Mouse (Mus musculus) MEL (cell line): ENCODE data around the gene Eef1a2. TPM values are rescaled to one million over a fixed set of nuclear protein-coding genes. Genes with fewer than 3 reads are reported as not detected.

Source experiments
- DNase-seq: peaks from one replicate; pipeline ENCODE4 v3.0.0; 2011; ENCODE audit warnings: low read depth, low spot score
- H3K27ac ChIP-seq: 2 replicates; pipeline ENCODE4 v1.5.1; 2012; ENCODE audit warnings: low read depth, mild to moderate bottlenecking, control low read depth, low read length, moderate library complexity; ENCODE audit not compliant: control insufficient read depth
- H3K27me3 ChIP-seq, 2 experiments: fragments of 150-350 bp in 1 of 2; sonication (generic) in 1 of 2; 2 replicates each; pipeline ENCODE4 v1.6.1; 2012; ENCODE audit warnings: low read length in 2 of 2, mild to moderate bottlenecking in 2 of 2, improper control_type of control experiment in 1 of 2, moderate library complexity in 1 of 2; ENCODE audit not compliant: insufficient read depth in 2 of 2, control insufficient read depth in 1 of 2
- H3K36me3 ChIP-seq, 2 experiments: 2 replicates each; pipeline ENCODE4 v1.6.1; 2012 to 2014; ENCODE audit warnings: low read length in 2 of 2, improper control_type of control experiment in 1 of 2, inconsistent platforms in 1 of 2, mild to moderate bottlenecking in 1 of 2; ENCODE audit not compliant: insufficient read depth in 2 of 2, control insufficient read depth in 1 of 2
- H3K4me1 ChIP-seq, 2 experiments: fragments of 150-350 bp in 1 of 2; sonication (generic) in 1 of 2; 2 replicates each; pipeline ENCODE4 v1.6.1; 2012; ENCODE audit warnings: low read length in 2 of 2, improper control_type of control experiment in 1 of 2, mild to moderate bottlenecking in 1 of 2; ENCODE audit not compliant: insufficient read depth in 2 of 2, control insufficient read depth in 1 of 2
- H3K4me3 ChIP-seq, 2 experiments: fragments of 150-350 bp in 1 of 2; sonication (generic) in 1 of 2; 2 replicates each; pipeline ENCODE4 v1.5.1; 2012; ENCODE audit warnings: low read depth in 2 of 2, low read length in 2 of 2, mild to moderate bottlenecking in 2 of 2, moderate library complexity in 2 of 2, control low read depth in 1 of 2, improper control_type of control experiment in 1 of 2; ENCODE audit not compliant: control insufficient read depth in 1 of 2, insufficient read depth in 1 of 2
- H3K79me2 ChIP-seq: 2 replicates; pipeline ENCODE4 v1.6.1; 2012; ENCODE audit warnings: mild to moderate bottlenecking, low read length, moderate library complexity; ENCODE audit not compliant: control insufficient read depth, poor library complexity, insufficient read depth
- H3K9ac ChIP-seq: 2 replicates; pipeline ENCODE4 v1.6.1; 2012; ENCODE audit warnings: low read depth, mild to moderate bottlenecking, control low read depth, low read length, moderate library complexity; ENCODE audit not compliant: control insufficient read depth, poor library complexity, severe bottlenecking
- H3K9me3 ChIP-seq: fragments of 150-350 bp; sonication (generic); replicated peaks from 2 replicates; pipeline ENCODE4 v1.6.1; 2012; ENCODE audit warnings: mild to moderate bottlenecking, low read length, improper control_type of control experiment, moderate library complexity; ENCODE audit not compliant: insufficient read depth
- BHLHE40 ChIP-seq: IDR thresholded peaks from 2 replicates; pipeline ENCODE4 v1.6.1; 2012; ENCODE audit warnings: low read depth, mild to moderate bottlenecking, inconsistent platforms, low read length, improper control_type of control experiment, borderline replicate concordance
- CHD1 ChIP-seq: IDR thresholded peaks from 2 replicates; pipeline ENCODE4 v1.6.1; 2012; ENCODE audit warnings: low read depth, mild to moderate bottlenecking, inconsistent platforms, low read length, improper control_type of control experiment
- CHD2 ChIP-seq: IDR thresholded peaks from 2 replicates; pipeline ENCODE4 v1.6.1; 2011; ENCODE audit warnings: low read length, improper control_type of control experiment
- E2F4 ChIP-seq: IDR thresholded peaks from 2 replicates; pipeline ENCODE4 v1.6.1; 2011; ENCODE audit warnings: low read depth, low read length, improper control_type of control experiment, borderline replicate concordance
- ELF1 ChIP-seq: IDR thresholded peaks from 2 replicates; pipeline ENCODE4 v1.6.1; 2014; ENCODE audit warnings: low read depth, mild to moderate bottlenecking, inconsistent platforms, low read length, improper control_type of control experiment, moderate library complexity
- EP300 ChIP-seq, 2 experiments: IDR thresholded peaks; 2 replicates each; pipeline ENCODE4 v1.6.1; 2011; ENCODE audit warnings: improper control_type of control experiment in 2 of 2, low read length in 2 of 2, low read depth in 1 of 2, mild to moderate bottlenecking in 1 of 2
- ETS1 ChIP-seq: IDR thresholded peaks from 2 replicates; pipeline ENCODE4 v1.6.1; 2012; ENCODE audit warnings: low read depth, mild to moderate bottlenecking, inconsistent platforms, low read length, improper control_type of control experiment, moderate library complexity
- GABPA ChIP-seq: IDR thresholded peaks from 2 replicates; pipeline ENCODE4 v1.6.1; 2012; ENCODE audit warnings: low read depth, mild to moderate bottlenecking, inconsistent platforms, low read length, improper control_type of control experiment, moderate library complexity
- GATA1 ChIP-seq: IDR thresholded peaks from 2 replicates; pipeline ENCODE4 v1.6.1; 2011; ENCODE audit warnings: low read depth, low read length, improper control_type of control experiment
- JUND ChIP-seq: IDR thresholded peaks from 2 replicates; pipeline ENCODE4 v1.6.1; 2011; ENCODE audit warnings: low read depth, mild to moderate bottlenecking, improper control_type of control experiment, low read length
- KAT2A ChIP-seq: conservative IDR thresholded peaks from 2 replicates; pipeline ENCODE4 v1.6.1; 2012; ENCODE audit warnings: low read depth, low read length, improper control_type of control experiment, inconsistent platforms
- MAX ChIP-seq: IDR thresholded peaks from 2 replicates; pipeline ENCODE4 v1.6.1; 2011; ENCODE audit warnings: low read length, improper control_type of control experiment
- MAZ ChIP-seq: IDR thresholded peaks from 2 replicates; pipeline ENCODE4 v1.6.1; 2012; ENCODE audit warnings: low read depth, mild to moderate bottlenecking, inconsistent platforms, low read length, improper control_type of control experiment
- MXI1 ChIP-seq: IDR thresholded peaks from 2 replicates; pipeline ENCODE4 v1.6.1; 2011; ENCODE audit warnings: mild to moderate bottlenecking, low read depth, low read length, improper control_type of control experiment
- MYB ChIP-seq: IDR thresholded peaks from 2 replicates; pipeline ENCODE4 v1.6.1; 2011; ENCODE audit warnings: mild to moderate bottlenecking, low read depth, low read length, improper control_type of control experiment
- NELFE ChIP-seq: IDR thresholded peaks from 2 replicates; pipeline ENCODE4 v1.6.1; 2011; ENCODE audit warnings: low read depth, low read length, improper control_type of control experiment
- NRF1 ChIP-seq: IDR thresholded peaks from 2 replicates; pipeline ENCODE4 v1.6.1; 2014; ENCODE audit warnings: low read depth, mild to moderate bottlenecking, inconsistent platforms, low read length, improper control_type of control experiment, moderate library complexity; ENCODE audit not compliant: poor library complexity, insufficient read depth, severe bottlenecking
- POLR2AphosphoS2 ChIP-seq: IDR thresholded peaks from 2 replicates; pipeline ENCODE4 v1.6.1; 2011; ENCODE audit warnings: low read length, improper control_type of control experiment
- POLR2AphosphoS5 ChIP-seq: IDR thresholded peaks from 2 replicates; pipeline ENCODE4 v1.6.1; 2012; ENCODE audit warnings: low read depth, borderline replicate concordance, mild to moderate bottlenecking, inconsistent platforms, low read length, moderate library complexity, mixed read lengths
- RAD21 ChIP-seq: IDR thresholded peaks from 2 replicates; pipeline ENCODE4 v1.6.1; 2011; ENCODE audit warnings: mild to moderate bottlenecking, low read depth, low read length, improper control_type of control experiment
- RCOR1 ChIP-seq: IDR thresholded peaks from 2 replicates; pipeline ENCODE4 v1.6.1; 2012; ENCODE audit warnings: low read depth, mild to moderate bottlenecking, inconsistent platforms, low read length, improper control_type of control experiment
- SIN3A ChIP-seq: IDR thresholded peaks from 2 replicates; pipeline ENCODE4 v1.6.1; 2012; ENCODE audit warnings: low read length, improper control_type of control experiment, inconsistent platforms
- SMC3 ChIP-seq: IDR thresholded peaks from 2 replicates; pipeline ENCODE4 v1.6.1; 2011; ENCODE audit warnings: low read depth, low read length, improper control_type of control experiment
- TAL1 ChIP-seq: IDR thresholded peaks from 2 replicates; pipeline ENCODE4 v1.6.1; 2012; ENCODE audit warnings: mild to moderate bottlenecking, inconsistent platforms, low read length, moderate library complexity, mixed read lengths
- TBP ChIP-seq: IDR thresholded peaks from 2 replicates; pipeline ENCODE4 v1.8.0; 2011; ENCODE audit warnings: low read depth, low read length, improper control_type of control experiment
- TCF12 ChIP-seq: IDR thresholded peaks from 2 replicates; pipeline ENCODE4 v1.6.1; 2014; ENCODE audit warnings: low read depth, mild to moderate bottlenecking, inconsistent platforms, low read length, improper control_type of control experiment, moderate library complexity
- USF1 ChIP-seq: IDR thresholded peaks from 2 replicates; pipeline ENCODE4 v1.6.1; 2014; ENCODE audit warnings: low read depth, mild to moderate bottlenecking, inconsistent platforms, low read length, improper control_type of control experiment, moderate library complexity
- ZKSCAN1 ChIP-seq: IDR thresholded peaks from 2 replicates; pipeline ENCODE4 v1.6.1; 2012; ENCODE audit warnings: low read depth, mild to moderate bottlenecking, inconsistent platforms, low read length, improper control_type of control experiment, moderate library complexity
- ZMIZ1 ChIP-seq: IDR thresholded peaks from 2 replicates; pipeline ENCODE4 v1.6.1; 2012; ENCODE audit warnings: low read depth, mild to moderate bottlenecking, inconsistent platforms, low read length, improper control_type of control experiment, moderate library complexity
- ZNF384 ChIP-seq: IDR thresholded peaks from 2 replicates; pipeline ENCODE4 v1.6.1; 2012; ENCODE audit warnings: low read depth, mild to moderate bottlenecking, inconsistent platforms, low read length, improper control_type of control experiment
- polyA plus RNA-seq, 2 experiments: library from polyadenylated mRNA; stranded (reverse) in 1 of 2; unstranded in 1 of 2; fragments of >175 nt in 1 of 2; fragments of >200 nt in 1 of 2; gene quantifications; 2 replicates each; pipeline versions ENCODE4 v1.2.1 to v1.2.4; 2012; ENCODE audit warnings: low replicate concordance in 2 of 2, low read depth in 1 of 2; ENCODE audit not compliant: insufficient read length in 2 of 2, insufficient read depth in 1 of 2, missing spikeins in 1 of 2
- total RNA-seq: library from RNA; depleted of rRNA; stranded (reverse); fragments of 300-350 nt; gene quantifications from 2 replicates; pipeline ENCODE4 v1.2.3, GENCODE M21; 2012

Gene Eef1a2
- total and polyA plus RNA-seq, 3 experiments, result not detected

DNA sequence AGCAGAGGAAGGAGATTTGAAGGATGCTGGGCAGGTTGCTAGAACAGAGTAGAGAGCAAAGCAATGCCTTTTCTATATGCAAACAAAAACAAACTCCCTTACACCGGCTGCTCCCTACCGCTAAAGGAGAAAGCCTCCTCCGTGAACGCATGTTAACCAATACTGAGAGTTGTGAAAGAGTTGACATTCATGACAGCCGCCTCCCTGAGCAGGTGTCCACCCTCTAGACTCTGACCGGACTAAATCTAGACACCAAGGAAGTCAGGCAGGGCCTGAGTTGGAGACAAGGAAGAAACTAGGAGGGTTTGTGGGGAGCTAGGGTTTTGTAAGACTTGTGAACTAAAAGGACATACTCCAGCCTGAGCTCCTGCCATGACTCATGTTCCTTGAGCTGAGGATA lies 46.1 kb upstream of the Eef1a2 start:
- no peak for TF ChIP-seq CHD1
- TF ChIP-seq ZMIZ1, result no peak
- TF ChIP-seq E2F4, result no peak
- TF ChIP-seq BHLHE40, result no peak
- no peak for TF ChIP-seq CHD2
- no peak for TF ChIP-seq MAX
- no peak for TF ChIP-seq MYB
- no peak for TF ChIP-seq EP300 (IDR thresholded peaks at IDR 0.05; ENCODE audit: low read depth in 1 of 2, low read length in 2 of 2)
- no peak for TF ChIP-seq POLR2AphosphoS2
- no peak for TF ChIP-seq ZKSCAN1
- TF ChIP-seq MXI1, result no peak
- no peak for TF ChIP-seq RCOR1
- TF ChIP-seq TAL1, result no peak
- no peak for TF ChIP-seq GABPA
- no peak for TF ChIP-seq POLR2AphosphoS5
- no peak for TF ChIP-seq ETS1
- TF ChIP-seq USF1, result no peak
- Histone ChIP-seq H3K27me3 (peaks cover 2 to 3% of the 10 kb centered on the region in 2 experiments; a peak in 2 of 4 replicates), H3K4me3 (no peak overlapping the region), H3K9me3 (no peaks in the 10 kb centered on the region), H3K27ac (no peak overlapping the region), H3K9ac (no peak overlapping the region), H3K4me1 (no peaks in the 10 kb centered on the region), H3K36me3 (no peaks in the 10 kb centered on the region), H3K79me2 (no peaks in the 10 kb centered on the region)
- no peak for DNase-seq

DNA sequence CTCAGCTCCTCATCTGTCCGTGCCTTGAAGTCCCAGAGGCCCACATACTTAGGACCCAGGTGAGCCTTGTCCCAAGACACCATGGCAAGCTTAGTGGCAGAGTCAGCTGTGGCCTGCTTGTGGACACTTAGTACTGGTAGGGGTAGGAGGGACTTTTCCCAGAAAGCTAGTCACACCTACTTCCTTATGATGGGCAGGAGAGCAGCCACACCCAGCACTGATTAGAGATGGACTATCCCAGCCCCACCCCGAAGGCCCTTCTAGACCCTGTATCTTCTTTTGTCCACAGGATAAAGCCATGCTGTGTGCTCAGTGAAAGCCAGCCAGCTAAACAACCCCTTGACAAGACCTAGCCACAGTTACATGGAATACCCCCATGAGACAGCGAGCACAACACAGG lies 45.6 kb upstream of the Eef1a2 start, which contains the start of gene Ptk6:
Ptk6 (minus strand) TSS at position 368 of the 400 bp plus-strand sequence.
- peaks cover 3 to 4% of the 10 kb centered on the region in 2 experiments for H3K27me3 ChIP-seq
- no peaks in the 10 kb centered on the region for H3K9me3 ChIP-seq
- H3K27ac ChIP-seq, result no peak within 1 kb of the TSS
- TF ChIP-seq MAX, result no peak
- no peak for TF ChIP-seq ZNF384
- no peak for TF ChIP-seq MYB
- TF ChIP-seq BHLHE40, result no peak
- no peak for TF ChIP-seq KAT2A
- TF ChIP-seq ZKSCAN1, result no peak
- no peak for TF ChIP-seq TBP
- no peak for TF ChIP-seq SMC3
- no peak for TF ChIP-seq TCF12
- TF ChIP-seq RAD21, result no peak
- TF ChIP-seq ELF1, result no peak
- TF ChIP-seq MAZ, result no peak
- no peak for TF ChIP-seq EP300 (IDR thresholded peaks at IDR 0.05; ENCODE audit: low read depth in 1 of 2, low read length in 2 of 2)
- no peak for TF ChIP-seq E2F4
- no peak for TF ChIP-seq SIN3A
- TF ChIP-seq NELFE, result no peak
- no peak for TF ChIP-seq GATA1
- no peak for TF ChIP-seq NRF1
- no peak for TF ChIP-seq JUND
- no peak for DNase-seq
- no peak within 1 kb of the TSS for H3K9ac ChIP-seq
- no peaks in the 10 kb centered on the region for H3K36me3 ChIP-seq
- no peaks in the 10 kb centered on the region for H3K4me1 ChIP-seq
- no peaks in the 10 kb centered on the region for H3K79me2 ChIP-seq
- H3K4me3 ChIP-seq, result no peak within 1 kb of the TSS
